Mouse (Mus musculus) hindbrain, embryonic 13.5 days (tissue): ENCODE results near the gene Crabp1. TPM values are rescaled to one million over a fixed set of nuclear protein-coding genes. Genes with fewer than 3 reads are reported as not detected.
A peak's percentile ranks its signal among the peaks of the same experiment; 100 is the strongest.

Source experiments
- ATAC-seq: fragments of 200-750 bp; cut with Nextera tagmentation; 2 replicates; pipeline ENCODE4 v1.8.0; 2017; ENCODE audit warnings: moderate TSS enrichment; ENCODE audit not compliant: low FRiP score
- H3K27ac ChIP-seq: fragments of 300-500 bp; sonication (generic); 2 replicates; pipeline ENCODE4 v1.5.1; 2015; ENCODE audit warnings: inconsistent platforms, mild to moderate bottlenecking, moderate library complexity
- H3K27me3 ChIP-seq: fragments of 300-500 bp; sonication (generic); 2 replicates; pipeline ENCODE4 v1.6.1; 2015; ENCODE audit warnings: mild to moderate bottlenecking, inconsistent platforms
- H3K36me3 ChIP-seq: fragments of 300-500 bp; sonication (generic); 2 replicates; pipeline ENCODE4 v1.6.1; 2015; ENCODE audit warnings: mild to moderate bottlenecking, inconsistent platforms
- H3K4me1 ChIP-seq: fragments of 300-500 bp; sonication (generic); replicated peaks from 2 replicates; pipeline ENCODE4 v1.6.1; 2015; ENCODE audit warnings: inconsistent platforms
- H3K4me2 ChIP-seq: fragments of 300-500 bp; sonication (generic); 2 replicates; pipeline ENCODE4 v1.6.1; 2015; ENCODE audit warnings: inconsistent platforms, mild to moderate bottlenecking, moderate library complexity
- H3K4me3 ChIP-seq: fragments of 300-500 bp; sonication (generic); 2 replicates; pipeline ENCODE4 v1.5.1; 2015; ENCODE audit warnings: mild to moderate bottlenecking, inconsistent platforms
- H3K9ac ChIP-seq: fragments of 300-500 bp; sonication (generic); 2 replicates; pipeline ENCODE4 v1.6.1; 2015; ENCODE audit warnings: mild to moderate bottlenecking, inconsistent platforms
- H3K9me3 ChIP-seq: fragments of 300-500 bp; sonication (generic); 2 replicates; pipeline ENCODE4 v1.6.1; 2016; ENCODE audit warnings: inconsistent platforms
- WGBS: fragments of 180-500 bp; shearing (Covaris S2); methylation state at CpG from one replicate; pipeline ENCODE4 v1.1.7; 2015; 5-methylcytosine and 5-hydroxymethylcytosine counted together
- polyA plus RNA-seq: library from polyadenylated mRNA; unstranded; fragments of >200 nt; fragmentation: Nextera tagmentation; extraction: Ambion mirVana; gene quantifications from 2 replicates; pipeline ENCODE4 v1.2.1, GENCODE M21; 2015

Crabp1 gene
- polyA plus RNA-seq, 1 experiment from 2014 or later, result 389 TPM

GRCm38 (mm10) chr9:54821442-54822100 lies 57.0 kb downstream of the Crabp1 start:
- no peaks in the 10 kb centered on the region for H3K36me3 ChIP-seq
- H3K9ac ChIP-seq, result no peak overlapping the region
- H3K4me3 ChIP-seq, result no peak overlapping the region
- no peak overlapping the region for H3K4me2 ChIP-seq
- H3K27ac ChIP-seq, result no peak overlapping the region
- peaks cover 2% of the 10 kb centered on the region for H3K4me1 ChIP-seq
- WGBS, result 62% methylated on average over 5 of the region's 5 CpGs
- no peaks in the 10 kb centered on the region for H3K9me3 ChIP-seq
- H3K27me3 ChIP-seq, result peaks cover 8% of the 10 kb centered on the region
- 0 out of 2 replicates have a peak, but pooled peaks have one; percentile 77 for ATAC-seq

Other genes starting within 250 kb of the Crabp1 start
- 0.08 TPM in 1 of 2 replicates, not detected in the other for gene Sh2d7, start 225.8 kb upstream of the Crabp1 start, polyA plus RNA-seq
- gene Cib2, start 204.5 kb upstream of the Crabp1 start, polyA plus RNA-seq, result 42.4 and 45.2 TPM in 2 replicates
- 122 and 126 TPM in 2 replicates for gene Idh3a, start 178.4 kb upstream of the Crabp1 start, polyA plus RNA-seq
- 14.2 and 15.6 TPM in 2 replicates for gene Acsbg1, start 102.9 kb upstream of the Crabp1 start, polyA plus RNA-seq
- 4.8 and 7.2 TPM in 2 replicates for gene Dnaja4, start 65.9 kb upstream of the Crabp1 start, polyA plus RNA-seq
- 110 and 112 TPM in 2 replicates for gene Wdr61, start 30.2 kb upstream of the Crabp1 start, polyA plus RNA-seq
- 46.0 and 46.5 TPM in 2 replicates for gene Ireb2, start 99.0 kb downstream of the Crabp1 start, polyA plus RNA-seq
- 3.1 and 3.2 TPM in 2 replicates for gene Hykk, start 152.5 kb downstream of the Crabp1 start, polyA plus RNA-seq
- gene Psma4, start 186.0 kb downstream of the Crabp1 start, polyA plus RNA-seq, result 282 TPM in 2 replicates
- gene AY074887, start 186.2 kb downstream of the Crabp1 start, polyA plus RNA-seq, result 0.91 and 1.1 TPM in 2 replicates
- gene Chrna5, start 216.1 kb downstream of the Crabp1 start, polyA plus RNA-seq, result 4.7 and 6.7 TPM in 2 replicates